In genomic region chr14:47634846-47635245, GRCm38 (mm10) we compare ENCODE assay signal across 13 mouse cellular contexts. TPM values are rescaled to one million over a fixed set of nuclear protein-coding genes. Genes with fewer than 3 reads are reported as not detected.
DNase-seq lines count a peak whose midpoint lies in the region; ATAC-seq lines count a peak whose summit lies in the region.
"Had no signal": no experiment of that assay in that cellular context is flagged by ENCODE, and none has a peak within 500 bp of the region (broad histone marks: within the 10 kb centered on the region; RNA-seq: fewer than 3 reads in every experiment).

No protein-coding gene starts in this region.

- peak overlapping the region; percentile 37 for H3K4me2 ChIP-seq in heart, embryonic 12.5 days
- peak overlapping the region; percentile 28 for H3K4me2 ChIP-seq in lung, embryonic 15.5 days
- peak overlapping the region; percentile 29 for H3K4me2 ChIP-seq in embryonic facial prominence, embryonic 15.5 days (replicated peaks)
- peak overlapping the region; percentile 3; the same call in 1 of the 2 replicates for H3K4me2 ChIP-seq in liver, embryonic 15.5 days
- H3K4me2 ChIP-seq: intestine, embryonic 15.5 days had no signal

- peaks cover 43% of the 10 kb centered on the region for H3K4me1 ChIP-seq in heart, embryonic 12.5 days (replicated peaks)
- peaks cover 18% of the 10 kb centered on the region for H3K4me1 ChIP-seq in lung, embryonic 15.5 days
- H3K4me1 ChIP-seq in embryonic facial prominence, embryonic 15.5 days = peaks cover 18% of the 10 kb centered on the region
- peaks cover 19% of the 10 kb centered on the region for H3K4me1 ChIP-seq in liver, embryonic 15.5 days (replicated peaks)
- H3K4me1 ChIP-seq in midbrain, embryonic 10.5 days = peaks cover 9% of the 10 kb centered on the region; the same call in 1 of the 2 replicates
- H3K4me1 ChIP-seq: intestine, embryonic 15.5 days had no signal

- H3K27ac ChIP-seq in heart, embryonic 12.5 days (ENCODE audit: poor library complexity, severe bottlenecking) = peak overlapping the region; percentile 57
- H3K27ac ChIP-seq in lung, embryonic 15.5 days = no peak overlapping the region
- 0 out of 2 replicates have a peak overlapping the region, but pooled peaks have one; percentile 28 for H3K27ac ChIP-seq in embryonic facial prominence, embryonic 15.5 days (replicated peaks)
- H3K27ac ChIP-seq in liver, embryonic 15.5 days (replicated peaks) = no peak overlapping the region
- H3K27ac ChIP-seq in midbrain, embryonic 10.5 days (replicated peaks) = no peak overlapping the region
- H3K27ac ChIP-seq: intestine, embryonic 15.5 days had no signal

- no peaks in the 10 kb centered on the region for H3K36me3 ChIP-seq in heart, embryonic 12.5 days
- H3K36me3 ChIP-seq in lung, embryonic 15.5 days = no peaks in the 10 kb centered on the region
- H3K36me3 ChIP-seq in embryonic facial prominence, embryonic 15.5 days = no peaks in the 10 kb centered on the region
- H3K36me3 ChIP-seq in liver, embryonic 15.5 days (replicated peaks) = no peaks in the 10 kb centered on the region
- no peaks in the 10 kb centered on the region for H3K36me3 ChIP-seq in midbrain, embryonic 10.5 days
- H3K36me3 ChIP-seq: intestine, embryonic 15.5 days had no signal

- WGBS in heart, embryonic 12.5 days = 45% methylated on average over 7 of the region's 7 CpGs
- 35% methylated on average over 7 of the region's 7 CpGs for WGBS in lung, embryonic 15.5 days
- 43% methylated on average over 7 of the region's 7 CpGs for WGBS in embryonic facial prominence, embryonic 15.5 days
- 52% methylated on average over 7 of the region's 7 CpGs for WGBS in liver, embryonic 15.5 days (ENCODE audit: insufficient replicate concordance)
- 71% methylated on average over 7 of the region's 7 CpGs for WGBS in midbrain, embryonic 10.5 days

- H3K9ac ChIP-seq in heart, embryonic 12.5 days = no peak overlapping the region; the same call in 1 of the 2 replicates
- no peak overlapping the region for H3K9ac ChIP-seq in lung, embryonic 15.5 days
- no peak overlapping the region for H3K9ac ChIP-seq in embryonic facial prominence, embryonic 15.5 days
- H3K9ac ChIP-seq in liver, embryonic 15.5 days = no peak overlapping the region
- H3K9ac ChIP-seq: forebrain, postnatal 0 days; intestine, embryonic 15.5 days had no signal

- ATAC-seq in heart, embryonic 12.5 days (ENCODE audit: insufficient number of reproducible peaks, low FRiP score) = 0 out of 2 replicates have a peak, but pooled peaks have one; percentile 44
- ATAC-seq in lung, embryonic 15.5 days (ENCODE audit: borderline replicate concordance, extremely low read depth, low FRiP score, low TSS enrichment) = peak; percentile 52; the same call in 1 of the 2 replicates
- ATAC-seq in embryonic facial prominence, embryonic 15.5 days (ENCODE audit: insufficient number of reproducible peaks, low FRiP score, low TSS enrichment, low read depth) = peak; percentile 34; the same call in 1 of the 2 replicates
- ATAC-seq in liver, embryonic 15.5 days (ENCODE audit: insufficient read depth) = no peak
- ATAC-seq: forebrain, postnatal 0 days had no signal

- H3K4me3 ChIP-seq in heart, embryonic 12.5 days = no peak overlapping the region
- no peak overlapping the region for H3K4me3 ChIP-seq in lung, embryonic 15.5 days
- H3K4me3 ChIP-seq in embryonic facial prominence, embryonic 15.5 days (replicated peaks) = no peak overlapping the region
- no peak overlapping the region for H3K4me3 ChIP-seq in liver, embryonic 15.5 days (replicated peaks)
- H3K4me3 ChIP-seq in midbrain, embryonic 10.5 days = no peak overlapping the region
- H3K4me3 ChIP-seq: intestine, embryonic 15.5 days had no signal

- no peak for DNase-seq in heart, adult 9 months (ENCODE audit: low spot score in 2 of 2)
- no peak for DNase-seq in lung, postnatal 36 days
- DNase-seq in midbrain, embryonic 10.5 days (ENCODE audit: low spot score) = no peak
- DNase-seq in right cerebral cortex, postnatal 25 days = no peak
- DNase-seq: cerebellum, adult 9-10 months; forebrain, postnatal 0 days; layer of hippocampus, adult 9-11 months; thymus, postnatal 14 days had no signal

- no peaks in the 10 kb centered on the region for H3K9me3 ChIP-seq in heart, embryonic 12.5 days (replicated peaks)
- no peaks in the 10 kb centered on the region for H3K9me3 ChIP-seq in lung, embryonic 15.5 days
- no peaks in the 10 kb centered on the region for H3K9me3 ChIP-seq in embryonic facial prominence, embryonic 15.5 days (replicated peaks)
- H3K9me3 ChIP-seq in liver, embryonic 15.5 days (replicated peaks) = no peaks in the 10 kb centered on the region
- no peaks in the 10 kb centered on the region for H3K9me3 ChIP-seq in midbrain, embryonic 10.5 days (replicated peaks)
- H3K9me3 ChIP-seq: intestine, embryonic 15.5 days had no signal

- no peaks in the 10 kb centered on the region for H3K27me3 ChIP-seq in heart, embryonic 12.5 days (replicated peaks)
- no peaks in the 10 kb centered on the region for H3K27me3 ChIP-seq in lung, embryonic 15.5 days
- H3K27me3 ChIP-seq in embryonic facial prominence, embryonic 15.5 days = no peaks in the 10 kb centered on the region
- no peaks in the 10 kb centered on the region for H3K27me3 ChIP-seq in liver, embryonic 15.5 days
- no peaks in the 10 kb centered on the region for H3K27me3 ChIP-seq in midbrain, embryonic 10.5 days (ENCODE audit: low read depth, poor library complexity, severe bottlenecking)
- H3K27me3 ChIP-seq: intestine, embryonic 15.5 days had no signal

RNA-seq across cellular contexts. Expression of gene Ktn1, which starts 13.4 kb away (rescaled TPM):
- 93.5 and 102 TPM in 2 replicates for polyA plus RNA-seq in heart, embryonic 12.5 days (2016; fragmentation: Nextera tagmentation; extraction: Ambion mirVana)
- polyA plus RNA-seq in lung, embryonic 15.5 days (2015; fragmentation: Nextera tagmentation; extraction: Ambion mirVana) = 53.1 and 54.3 TPM in 2 replicates
- 54.7 and 56.6 TPM in 2 replicates for polyA plus RNA-seq in embryonic facial prominence, embryonic 15.5 days (2015; fragmentation: Nextera tagmentation; extraction: Ambion mirVana)
- polyA plus RNA-seq in liver, embryonic 15.5 days (2015; fragmentation: Nextera tagmentation; extraction: Ambion mirVana) = 8.2 and 8.7 TPM in 2 replicates
- 67.1 and 72.3 TPM in 2 replicates for polyA plus RNA-seq in midbrain, embryonic 10.5 days (2016; fragmentation: Nextera tagmentation; extraction: Ambion mirVana)

Comparison
In these comparisons a context has a peak if more than half of its experiments do, and no peak if none do; other contexts are left out.
1. H3K27ac ChIP-seq: peak in heart, embryonic 12.5 days (single experiment) and embryonic facial prominence, embryonic 15.5 days (single experiment); none in lung, embryonic 15.5 days (single experiment), liver, embryonic 15.5 days (single experiment) and midbrain, embryonic 10.5 days (single experiment).
2. Peak in every context shown above with its lines, with median percentiles within 50 percentile points of each other: H3K4me2 ChIP-seq.